Mouse (Mus musculus) heart, adult 8-10 months (tissue): ENCODE data around the gene Gm44790. TPM values are rescaled to one million over a fixed set of nuclear protein-coding genes. Genes with fewer than 3 reads are reported as not detected.
A peak's percentile ranks its signal among the peaks of the same experiment; 100 is the strongest.
"Not testable (repeated sequence)": the region's sequence is repeated elsewhere in the genome, so short reads cannot be mapped to it uniquely, and the experiment has no call there.

Experiments used
- DNase-seq: peaks from one replicate; pipeline ENCODE4 v3.0.0; 2022; ENCODE audit warnings: low spot score
- total RNA-seq, 4 experiments: library from RNA; stranded (reverse); gene quantifications; 2 replicates each; pipeline ENCODE4 v1.2.4; 2022

The Gm44790 gene
- total RNA-seq, 4 experiments from 2014 or later: 0.47 to 3.2 TPM; not detected in 2

- DNase-seq: no peak
Measured at GRCm38 (mm10) chr6:86474646-86475181, 48.3 kb downstream of the Gm44790 start.

GRCm38 (mm10) chr6:86475462-86476167 lies 49.2 kb downstream of the Gm44790 start:
- DNase-seq: peak; percentile 60

- DNase-seq: peak; percentile 25
Measured at GRCm38 (mm10) chr6:86476931-86477330, 50.5 kb downstream of the Gm44790 start.

GRCm38 (mm10) chr6:86479311-86479710 lies 52.9 kb downstream of the Gm44790 start:
- peak; percentile 63 for DNase-seq

- peak; percentile 27 for DNase-seq
Measured at GRCm38 (mm10) chr6:86479816-86480188, 53.3 kb downstream of the Gm44790 start.

GRCm38 (mm10) chr6:86480189-86480831 lies 53.9 kb downstream of the Gm44790 start:
- DNase-seq: peak; percentile 85

GRCm38 (mm10) chr6:86481871-86482270 lies 55.4 kb downstream of the Gm44790 start:
- no peak for DNase-seq

GRCm38 (mm10) chr6:86485943-86486640 lies 59.6 kb downstream of the Gm44790 start:
- no peak for DNase-seq

- peak; percentile 87 for DNase-seq
Measured at GRCm38 (mm10) chr6:86487358-86488148, 61.1 kb downstream of the Gm44790 start.

GRCm38 (mm10) chr6:86488149-86488485 lies 61.7 kb downstream of the Gm44790 start:
- DNase-seq: peak; percentile 48

- DNase-seq: no peak
Measured at GRCm38 (mm10) chr6:86489945-86490344, 63.5 kb downstream of the Gm44790 start.

- not testable (repeated sequence) for DNase-seq
Measured at GRCm38 (mm10) chr6:86490413-86490812, 64.0 kb downstream of the Gm44790 start.

GRCm38 (mm10) chr6:86493469-86494263 lies 67.2 kb downstream of the Gm44790 start:
- DNase-seq: peak; percentile 59

- no peak for DNase-seq
Measured at GRCm38 (mm10) chr6:86494767-86495166, 68.3 kb downstream of the Gm44790 start.

Other genes with a start within 250 kb of the Gm44790 start
- gene Tgfa, start 231.4 kb upstream of the Gm44790 start, total RNA-seq: 1 to 10 TPM; 1.3 to 2.7 (median 1.4) TPM
- 10 to 100 TPM; 24.7 to 28.7 (median 25.4) TPM for gene Fam136a, start 61.0 kb upstream of the Gm44790 start, total RNA-seq
- 10 to 100 TPM; 37.0 to 60.8 (median 40.2) TPM for gene Snrpg, start 55.4 kb upstream of the Gm44790 start, total RNA-seq
- 10 to 100 TPM; 68.7 to 96.5 (median 89.3) TPM for gene Pcyox1, start 29.5 kb upstream of the Gm44790 start, total RNA-seq
- gene Tia1, start 22.4 kb upstream of the Gm44790 start, total RNA-seq: 10 to 100 TPM; 16.3 to 20.2 (median 17.6) TPM
- gene C87436, start 11.7 kb downstream of the Gm44790 start, total RNA-seq: 10 to 100 TPM in 2 of 4 experiments, 1 to 10 TPM in 2; 9.6 to 11.6 (median 10.0) TPM
- gene Pcbp1, start 99.7 kb downstream of the Gm44790 start, total RNA-seq: 100 to 1,000 TPM; 157 to 166 (median 162) TPM
- gene Asprv1, start 201.5 kb downstream of the Gm44790 start, total RNA-seq: not detected
- gene Mxd1, start 242.5 kb downstream of the Gm44790 start, total RNA-seq: 1 to 10 TPM; 6.1 to 8.7 (median 7.2) TPM